17 mouse cellular contexts compared by ENCODE assay signal in the genomic region with DNA sequence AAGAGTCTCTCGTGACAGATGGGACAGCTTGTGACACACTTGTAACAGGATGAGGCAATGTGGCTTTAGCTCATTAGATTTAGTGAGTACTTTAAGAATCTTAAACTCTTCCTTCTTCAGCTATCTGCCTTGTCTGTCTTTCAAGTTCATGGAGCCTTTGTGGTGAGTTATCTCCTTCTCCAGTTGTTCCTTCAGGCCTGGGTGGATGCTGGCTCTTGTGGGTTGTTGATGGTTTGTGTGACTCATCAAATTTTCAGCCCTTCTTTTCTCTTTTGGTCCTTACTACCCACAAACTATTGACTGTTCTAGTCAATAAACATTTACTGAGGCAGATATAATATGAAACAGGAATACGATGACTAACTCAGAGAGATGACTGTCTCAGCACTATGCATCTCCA.
DNase-seq lines count a peak whose midpoint lies in the region; ATAC-seq lines count a peak whose summit lies in the region.
"Had no signal": no experiment of that assay in that cellular context is flagged by ENCODE, and none has a peak within 500 bp of the region (broad histone marks: within the 10 kb centered on the region; RNA-seq: fewer than 3 reads in every experiment).

No protein-coding gene starts in this region.

- WGBS in heart, embryonic 11.5 days (ENCODE audit: insufficient replicate concordance), result 75% methylated on average over 2 of the region's 2 CpGs
- WGBS in liver, embryonic 11.5 days, result 42% methylated on average over 2 of the region's 2 CpGs

- H3K4me1 ChIP-seq in heart, embryonic 11.5 days (ENCODE audit: control insufficient read depth, insufficient read depth, low read length), result peaks cover 4% of the 10 kb centered on the region; the same call in 1 of the 2 replicates
- H3K4me1 ChIP-seq in megakaryocyte, embryonic 14.5 days, result peaks cover 77% of the 10 kb centered on the region
- H3K4me1 ChIP-seq in liver, embryonic 11.5 days (replicated peaks; ENCODE audit: control insufficient read depth, insufficient read depth, low read length), result peaks cover 9% of the 10 kb centered on the region; the same call in 1 of the 2 replicates
- H3K4me1 ChIP-seq: stomach, embryonic 15.5 days had no signal

- no peak overlapping the region for H3K9ac ChIP-seq in heart, embryonic 11.5 days (ENCODE audit: low read depth, low read length)
- no peak overlapping the region for H3K9ac ChIP-seq in liver, embryonic 11.5 days (ENCODE audit: low read depth, low read length)
- H3K9ac ChIP-seq: hindbrain, embryonic 14.5 days; midbrain, embryonic 13.5 days; stomach, embryonic 15.5 days had no signal

- H3K9me3 ChIP-seq in heart, embryonic 11.5 days (replicated peaks; ENCODE audit: control insufficient read depth, low read length), result no peaks in the 10 kb centered on the region
- no peaks in the 10 kb centered on the region; the same call in 1 of the 2 replicates for H3K9me3 ChIP-seq in megakaryocyte, embryonic 14.5 days
- no peaks in the 10 kb centered on the region for H3K9me3 ChIP-seq in liver, embryonic 11.5 days (ENCODE audit: control insufficient read depth, low read length)
- H3K9me3 ChIP-seq: midbrain, embryonic 13.5 days; stomach, embryonic 15.5 days had no signal

- H3K27ac ChIP-seq in heart, embryonic 11.5 days (ENCODE audit: low read depth, low read length), result no peak overlapping the region
- H3K27ac ChIP-seq in liver, embryonic 11.5 days (ENCODE audit: low read depth, low read length), result peak overlapping the region; percentile 46
- H3K27ac ChIP-seq: hindbrain, embryonic 14.5 days; left cerebral cortex, adult 2 months; midbrain, embryonic 13.5 days; stomach, embryonic 15.5 days had no signal

- DNase-seq in heart, adult 18-20 months, result no peak
- no peak for DNase-seq in liver, embryonic 11.5 days (ENCODE audit: low spot score)
- no peak for DNase-seq in urinary bladder, postnatal 14 days (ENCODE audit: low spot score)
- no peak for DNase-seq in embryo, embryonic 9.5 days (ENCODE audit: extremely low spot score)
- DNase-seq: cerebellum, adult 18-20 months; kidney, postnatal 10 days; thymus, postnatal 14 days had no signal

- ATAC-seq in heart, embryonic 11.5 days (replicated peaks; ENCODE audit: insufficient number of reproducible peaks, low FRiP score, low TSS enrichment), result 0 out of 2 replicates have a peak, but pooled peaks have one; percentile 10
- no peak for ATAC-seq in megakaryocyte, adult 5-6 weeks (ENCODE audit: poor library complexity, severe bottlenecking)
- ATAC-seq in liver, embryonic 11.5 days (replicated peaks; ENCODE audit: low FRiP score), result peak; percentile 90
- ATAC-seq in activated CD4-positive, CD25-positive, alpha-beta regulatory T cell, adult 4 months, result no peak
- ATAC-seq: intestine, embryonic 16.5 days; midbrain, embryonic 13.5 days had no signal

- no peak overlapping the region for H3K4me3 ChIP-seq in heart, embryonic 11.5 days (ENCODE audit: low read depth, low read length)
- peak overlapping the region; percentile 50 for H3K4me3 ChIP-seq in megakaryocyte, embryonic 14.5 days (replicated peaks)
- H3K4me3 ChIP-seq in liver, embryonic 11.5 days (ENCODE audit: low read depth, low read length), result no peak overlapping the region
- H3K4me3 ChIP-seq: left cerebral cortex, adult 2 months; midbrain, embryonic 13.5 days; myocyte; stomach, embryonic 15.5 days had no signal

- no peak overlapping the region for H3K4me2 ChIP-seq in heart, embryonic 11.5 days
- no peak overlapping the region for H3K4me2 ChIP-seq in liver, embryonic 11.5 days
- H3K4me2 ChIP-seq: hindbrain, embryonic 14.5 days; midbrain, embryonic 13.5 days; stomach, embryonic 15.5 days had no signal

- H3K36me3 ChIP-seq in heart, embryonic 11.5 days (ENCODE audit: control insufficient read depth, insufficient read depth, low read length), result no peaks in the 10 kb centered on the region
- H3K36me3 ChIP-seq in megakaryocyte, embryonic 14.5 days (replicated peaks; ENCODE audit: low read length), result no peaks in the 10 kb centered on the region
- H3K36me3 ChIP-seq in liver, embryonic 11.5 days (ENCODE audit: control insufficient read depth, insufficient read depth, low read length), result no peaks in the 10 kb centered on the region
- H3K36me3 ChIP-seq: midbrain, embryonic 13.5 days; stomach, embryonic 15.5 days had no signal

- no peaks in the 10 kb centered on the region for H3K27me3 ChIP-seq in heart, embryonic 11.5 days (ENCODE audit: control insufficient read depth, insufficient read depth, low read length)
- H3K27me3 ChIP-seq in megakaryocyte, embryonic 14.5 days (replicated peaks), result no peaks in the 10 kb centered on the region
- no peaks in the 10 kb centered on the region for H3K27me3 ChIP-seq in liver, embryonic 11.5 days (replicated peaks; ENCODE audit: control insufficient read depth, insufficient read depth, low read length)
- H3K27me3 ChIP-seq: midbrain, embryonic 13.5 days; stomach, embryonic 15.5 days had no signal

Comparison
In these comparisons a context has a peak if more than half of its experiments do, and no peak if none do; other contexts are left out.
1. ATAC-seq: peak in heart, embryonic 11.5 days (single experiment) and liver, embryonic 11.5 days (single experiment); none in megakaryocyte, adult 5-6 weeks (single experiment) and activated CD4-positive, CD25-positive, alpha-beta regulatory T cell, adult 4 months (single experiment).